Mouse (Mus musculus) brain, embryonic 14.5 days (tissue): ENCODE measurements at regions not wholly inside any gene's neighbourhood (a gene's known extent, or its start where the extent isn't known, plus 50 kb on each side); places are given as distances from the start of the nearest gene placed in this dataset.

ENCODE experiments used
- CTCF ChIP-seq: fragments of 200-500 bp; IDR thresholded peaks from 2 replicates; pipeline ENCODE4 v1.5.1; 2012; ENCODE audit warnings: inconsistent platforms, mild to moderate bottlenecking, moderate library complexity, borderline replicate concordance; ENCODE audit not compliant: insufficient read depth, insufficient read length; ENCODE audit errors: extremely low read depth
- POLR2A ChIP-seq: fragments of 200-500 bp; IDR thresholded peaks from 2 replicates; pipeline ENCODE4 v1.6.1; 2012; ENCODE audit warnings: mild to moderate bottlenecking, inconsistent platforms, borderline replicate concordance; ENCODE audit not compliant: poor library complexity, insufficient read depth, insufficient read length, severe bottlenecking; ENCODE audit errors: extremely low read depth

DNA sequence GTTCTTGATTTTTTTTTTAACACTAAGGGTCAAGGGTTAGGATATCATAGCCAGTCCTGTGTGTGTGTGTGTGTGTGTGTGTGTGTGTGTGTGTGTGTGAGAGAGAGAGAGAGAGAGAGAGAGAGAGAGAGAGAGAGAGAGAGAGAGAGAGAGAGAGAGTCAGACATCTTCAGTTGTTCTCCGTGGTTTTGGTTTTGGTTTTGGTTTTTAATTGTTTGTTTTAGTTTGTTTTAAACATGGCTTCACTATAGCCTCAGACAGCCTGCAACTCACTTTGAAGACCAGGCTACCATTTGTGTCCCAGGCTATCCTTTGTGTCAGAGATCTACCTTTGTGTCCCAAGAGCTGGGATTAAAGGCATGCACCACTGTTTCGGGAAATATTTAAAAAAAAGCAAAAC, 557.8 kb downstream of the Lmo4 start:
- TF ChIP-seq POLR2A = no peak
- TF ChIP-seq CTCF = no peak
